In the genomic region with DNA sequence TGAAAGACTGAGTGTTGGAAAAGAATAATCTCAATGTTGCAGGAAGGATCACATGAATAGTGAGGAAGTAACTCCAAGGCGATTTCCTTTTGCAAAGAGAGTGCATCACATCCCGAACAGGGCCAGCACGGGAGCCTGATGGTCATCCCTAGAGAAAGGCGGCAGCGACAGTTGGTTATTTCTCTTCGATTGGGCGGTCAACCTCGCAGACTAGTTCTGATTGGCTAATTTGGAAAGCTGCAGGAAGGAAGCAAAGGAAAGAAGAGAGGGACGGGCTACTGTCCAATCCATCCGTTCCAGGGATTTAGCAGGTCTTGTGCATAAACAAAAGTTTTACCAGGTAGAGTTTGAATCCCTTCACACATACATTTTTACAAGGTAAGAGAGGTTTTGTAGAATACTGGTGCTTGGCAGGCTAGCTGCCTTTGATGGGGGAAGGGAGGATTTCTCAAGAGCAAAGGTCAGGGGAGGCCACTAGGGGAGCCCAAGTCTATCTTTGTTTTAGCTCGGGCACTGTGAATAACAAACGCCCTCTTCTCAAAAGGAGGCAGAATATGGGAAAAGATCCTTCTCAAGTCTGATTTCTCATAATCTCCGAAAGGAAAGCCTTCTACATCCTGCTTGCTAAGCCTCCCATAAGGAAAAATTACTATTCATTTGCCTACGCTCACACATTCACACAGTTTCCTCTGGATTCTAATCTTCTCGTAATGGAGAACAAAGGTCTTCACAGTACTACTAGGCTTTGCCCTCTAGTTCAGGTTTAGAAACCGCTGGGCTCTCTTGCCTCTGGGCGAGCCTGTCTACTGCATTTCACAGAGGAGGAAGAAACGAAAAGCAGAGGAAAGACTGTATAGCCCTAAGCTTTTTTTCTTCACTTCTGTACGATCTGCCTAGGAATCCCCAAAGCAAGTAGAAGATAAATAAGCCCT, we compare ENCODE assay signal across 9 mouse cellular contexts.
A peak's percentile ranks its signal among the peaks of the same experiment; 100 is the strongest.
DNase-seq lines count a peak whose midpoint lies in the region; ATAC-seq and TF ChIP-seq lines count a peak whose summit lies in the region.
"Had no signal": no experiment of that assay in that cellular context is flagged by ENCODE, and none has a peak within 500 bp of the region (broad histone marks: within the 10 kb centered on the region; RNA-seq: fewer than 3 reads in every experiment).

No protein-coding gene starts in this region.

- ATAC-seq in midbrain, embryonic 14.5 days (ENCODE audit: low FRiP score, low TSS enrichment): peak; percentile 69

- peak overlapping the region; percentile 63 for H3K27ac ChIP-seq in gastrocnemius, adult 2 months
- peak overlapping the region; percentile 92 for H3K27ac ChIP-seq in midbrain, embryonic 14.5 days (replicated peaks; ENCODE audit: low read depth, low read length)
- H3K27ac ChIP-seq: liver, embryonic 15.5 days had no signal

- H3K9ac ChIP-seq in midbrain, embryonic 14.5 days (replicated peaks; ENCODE audit: low read length): peak overlapping the region; percentile 27; the same call in 1 of the 2 replicates
- H3K9ac ChIP-seq: liver, embryonic 15.5 days had no signal

- WGBS in midbrain, embryonic 14.5 days: 6% methylated on average over 19 of the region's 19 CpGs

- TF ChIP-seq CTCF in gastrocnemius, adult 2 months (IDR thresholded peaks at IDR 0.05): peak; percentile 70

- intact Hi-C loops in heart, postnatal 25 days (cut with DNase I): loop anchor here (5.0 to 10.0 kb wide), 6 partner anchors 65 to 475 kb away; a partner anchor contains a TSS
- intact Hi-C loops in gastrocnemius, adult 2 months (cut with DNase I): loop anchor here (5.0 kb wide), 3 partner anchors 130 to 415 kb away; a partner anchor contains a TSS
- intact Hi-C loops in left cerebral cortex, postnatal 10 days (cut with DNase I): loop anchor here (2.0 to 10.0 kb wide), 2 partner anchors 278 to 472 kb away; a partner anchor contains a TSS

- DNase-seq in heart, adult 11 months: peak; percentile 93
- no peak for DNase-seq in heart, postnatal 25 days (ENCODE audit: low spot score)
- DNase-seq in cerebellum, postnatal 10 days: peak; percentile 81 to 87
- DNase-seq in gastrocnemius, adult 2 months: peak; percentile 48
- peak; percentile 75 for DNase-seq in induced T-regulatory cell, adult 2 months (ENCODE audit: low read depth)
- peak; percentile 31 to 66 for DNase-seq in left cerebral cortex, postnatal 10 days (ENCODE audit: extremely low spot score in 1 of 2, low spot score in 2 of 2)
- DNase-seq in midbrain, embryonic 14.5 days: peak; percentile 88
- DNase-seq in splenic B cell, adult 2 months (ENCODE audit: low read depth, low spot score): peak; percentile 80

- peaks cover 42% of the 10 kb centered on the region for H3K4me1 ChIP-seq in midbrain, embryonic 14.5 days (ENCODE audit: control insufficient read depth, insufficient read depth, low read length)

- H3K36me3 ChIP-seq in midbrain, embryonic 14.5 days (ENCODE audit: control insufficient read depth, insufficient read depth, low read length): no peaks in the 10 kb centered on the region
- no peaks in the 10 kb centered on the region for H3K36me3 ChIP-seq in splenic B cell, adult 2 months (ENCODE audit: control insufficient read depth, insufficient read depth, low read length, poor library complexity, severe bottlenecking)
- H3K36me3 ChIP-seq: liver, embryonic 15.5 days had no signal

- no peak overlapping the region; the same call in 1 of the 2 replicates for H3K4me3 ChIP-seq in gastrocnemius, adult 2 months
- peak overlapping the region; percentile 18 for H3K4me3 ChIP-seq in midbrain, embryonic 14.5 days (replicated peaks; ENCODE audit: low read depth, low read length)
- H3K4me3 ChIP-seq: liver, embryonic 15.5 days had no signal

- peak overlapping the region; percentile 45 for H3K4me2 ChIP-seq in midbrain, embryonic 14.5 days (ENCODE audit: low read length)
- H3K4me2 ChIP-seq: liver, embryonic 15.5 days had no signal

- no peaks in the 10 kb centered on the region for H3K9me3 ChIP-seq in midbrain, embryonic 14.5 days (ENCODE audit: control insufficient read depth, low read length)
- H3K9me3 ChIP-seq: liver, embryonic 15.5 days had no signal

- no peaks in the 10 kb centered on the region for H3K27me3 ChIP-seq in midbrain, embryonic 14.5 days (ENCODE audit: control insufficient read depth, insufficient read depth, low read length)
- H3K27me3 ChIP-seq in splenic B cell, adult 2 months (ENCODE audit: control insufficient read depth, insufficient read depth, low read length, poor library complexity, severe bottlenecking): no peaks in the 10 kb centered on the region
- H3K27me3 ChIP-seq: liver, embryonic 15.5 days had no signal
